Mouse (Mus musculus): Measurements from ENCODE around the gene Zdhhc21.
A peak's percentile ranks its signal among the peaks of the same experiment; 100 is the strongest.

Gene Zdhhc21

GRCm38 (mm10) chr4:82863316-82863715, 3.6 kb upstream of the Zdhhc21 start:
- DNase-seq = no peak

GRCm38 (mm10) chr4:82861451-82861850, 1.7 kb upstream of the Zdhhc21 start:
- no peak for DNase-seq

- no peak for DNase-seq
Measured at GRCm38 (mm10) chr4:82860566-82860965, 808 bp upstream of the Zdhhc21 start.

GRCm38 (mm10) chr4:82858431-82859010, 1.2 kb downstream of the Zdhhc21 start:
- DNase-seq = no peak

- no peak for DNase-seq
Measured at GRCm38 (mm10) chr4:82856986-82857385, 2.8 kb downstream of the Zdhhc21 start.

GRCm38 (mm10) chr4:82853809-82854208, 5.9 kb downstream of the Zdhhc21 start:
- no peak for DNase-seq

GRCm38 (mm10) chr4:82848552-82849234, 11.1 kb downstream of the Zdhhc21 start:
- no peak for DNase-seq

GRCm38 (mm10) chr4:82837526-82838240, 22.1 kb downstream of the Zdhhc21 start:
- peak; percentile 26 for DNase-seq

- DNase-seq = no peak
Measured at GRCm38 (mm10) chr4:82831155-82831554, 28.6 kb downstream of the Zdhhc21 start.

GRCm38 (mm10) chr4:82829429-82829828, 30.3 kb downstream of the Zdhhc21 start:
- peak; percentile 43 for DNase-seq

GRCm38 (mm10) chr4:82827001-82827400, 32.8 kb downstream of the Zdhhc21 start:
- no peak for DNase-seq

GRCm38 (mm10) chr4:82817833-82818232, 41.9 kb downstream of the Zdhhc21 start:
- no peak for DNase-seq

- no peak for DNase-seq
Measured at GRCm38 (mm10) chr4:82816351-82816750, 43.4 kb downstream of the Zdhhc21 start.

- DNase-seq = no peak
Measured at GRCm38 (mm10) chr4:82815296-82815695, 44.5 kb downstream of the Zdhhc21 start.

GRCm38 (mm10) chr4:82813356-82813755, 46.4 kb downstream of the Zdhhc21 start:
- no peak for DNase-seq

GRCm38 (mm10) chr4:82807811-82808210, 51.9 kb downstream of the Zdhhc21 start:
- DNase-seq = no peak

- DNase-seq = no peak
Measured at GRCm38 (mm10) chr4:82806176-82806757, 53.5 kb downstream of the Zdhhc21 start.

GRCm38 (mm10) chr4:82804019-82804418, 55.7 kb downstream of the Zdhhc21 start:
- peak; percentile 61 for DNase-seq

GRCm38 (mm10) chr4:82793608-82794007, 66.2 kb downstream of the Zdhhc21 start:
- DNase-seq = no peak

- peak; percentile 8 for DNase-seq
Measured at GRCm38 (mm10) chr4:82792906-82793580, 66.7 kb downstream of the Zdhhc21 start.

- DNase-seq = no peak
Measured at GRCm38 (mm10) chr4:82765513-82766216, 94.1 kb downstream of the Zdhhc21 start.

- DNase-seq = no peak
Measured at GRCm38 (mm10) chr4:82763586-82763985, 96.2 kb downstream of the Zdhhc21 start.
